Mouse (Mus musculus) G1E (cell line): ENCODE data around the gene Zfp46. TPM values are rescaled to one million over a fixed set of nuclear protein-coding genes. Genes with fewer than 3 reads are reported as not detected.

Experiments
- ATAC-seq: 2 replicates; pipeline ENCODE4 v1.8.0; 2016; ENCODE audit warnings: mild to moderate bottlenecking; ENCODE audit not compliant: insufficient number of reproducible peaks, poor library complexity, low FRiP score, severe bottlenecking; ENCODE audit errors: extremely low read depth
- DNase-seq: peaks from one replicate; pipeline ENCODE4 v3.0.0; 2012; ENCODE audit warnings: low spot score
- H3K27me3 ChIP-seq: 2 replicates; pipeline ENCODE4 v1.6.1; 2012; ENCODE audit warnings: mild to moderate bottlenecking, low read length, inconsistent platforms; ENCODE audit not compliant: insufficient read depth
- H3K36me3 ChIP-seq: replicated peaks from 2 replicates; pipeline ENCODE3; 2012; ENCODE audit warnings: mild to moderate bottlenecking, inconsistent platforms
- H3K4me1 ChIP-seq: 2 replicates; pipeline ENCODE4 v1.6.1; 2012; ENCODE audit warnings: low read depth, low read length, inconsistent platforms, mixed read lengths; ENCODE audit not compliant: insufficient read depth
- H3K4me3 ChIP-seq: 2 replicates; pipeline ENCODE4 v1.5.1; 2012; ENCODE audit warnings: low read depth, mild to moderate bottlenecking, inconsistent platforms, low read length, moderate library complexity, mixed read lengths
- H3K9me3 ChIP-seq: replicated peaks from 2 replicates; pipeline ENCODE4 v1.6.1; 2012; ENCODE audit warnings: inconsistent platforms
- CTCF ChIP-seq: IDR thresholded peaks from 2 replicates; pipeline ENCODE4 v1.5.1; 2012; ENCODE audit warnings: low read depth, low read length, inconsistent platforms, mixed read lengths
- GATA1 ChIP-seq: IDR thresholded peaks from 2 replicates; pipeline ENCODE4 v1.6.1; 2012; ENCODE audit warnings: borderline replicate concordance, low read length, inconsistent platforms, mixed read lengths
- GATA2 ChIP-seq: IDR thresholded peaks from 2 replicates; pipeline ENCODE4 v1.6.1; 2012; ENCODE audit warnings: low read depth, low read length, inconsistent platforms, borderline replicate concordance
- POLR2AphosphoS5 ChIP-seq: IDR thresholded peaks from 2 replicates; pipeline ENCODE4 v1.6.1; 2012; ENCODE audit warnings: low read depth, low read length, inconsistent platforms; ENCODE audit not compliant: insufficient replicate concordance
- TAL1 ChIP-seq: conservative IDR thresholded peaks from 2 replicates; pipeline ENCODE4 v1.6.1; 2012; ENCODE audit warnings: low read depth, low read length, inconsistent platforms, mixed read lengths
- polyA plus RNA-seq: library from polyadenylated mRNA; stranded (reverse); fragments of >175 nt; gene quantifications from 2 replicates; pipeline ENCODE4 v1.2.3, GENCODE M21; 2012
- total RNA-seq, 2 experiments: library from RNA; stranded (forward) in 1 of 2; stranded (reverse) in 1 of 2; fragments of 200-1000 nt in 1 of 2; fragments of >200 nt in 1 of 2; fragmentation: Nextera tagmentation in 1 of 2; gene quantifications; 2 replicates each; pipeline ENCODE4 v1.2.3; 2014 to 2017

Gene Zfp46
- total and polyA plus RNA-seq, 3 experiments = 6.1 to 19.9 (median 13.9) TPM

GRCm38 (mm10) chr4:136247729-136248463 is 36.6 kb upstream of the Zfp46 start, which contains the start of gene Tcea3:
TSS of gene Tcea3 (plus strand) at chr4:136247729.
- Histone ChIP-seq H3K36me3 (no peaks in the 10 kb centered on the region), H3K27me3 (peaks cover 74% of the 10 kb centered on the region), H3K4me1 (peaks cover 9% of the 10 kb centered on the region), H3K4me3 (peak within 1 kb of the TSS; percentile 25; the same call in 1 of the 2 replicates), H3K9me3 (no peaks in the 10 kb centered on the region)
- ATAC-seq (no peak), DNase-seq (no peak)
- no peak for TF ChIP-seq CTCF
- no peak for TF ChIP-seq GATA1
- no peak for TF ChIP-seq GATA2

DNA sequence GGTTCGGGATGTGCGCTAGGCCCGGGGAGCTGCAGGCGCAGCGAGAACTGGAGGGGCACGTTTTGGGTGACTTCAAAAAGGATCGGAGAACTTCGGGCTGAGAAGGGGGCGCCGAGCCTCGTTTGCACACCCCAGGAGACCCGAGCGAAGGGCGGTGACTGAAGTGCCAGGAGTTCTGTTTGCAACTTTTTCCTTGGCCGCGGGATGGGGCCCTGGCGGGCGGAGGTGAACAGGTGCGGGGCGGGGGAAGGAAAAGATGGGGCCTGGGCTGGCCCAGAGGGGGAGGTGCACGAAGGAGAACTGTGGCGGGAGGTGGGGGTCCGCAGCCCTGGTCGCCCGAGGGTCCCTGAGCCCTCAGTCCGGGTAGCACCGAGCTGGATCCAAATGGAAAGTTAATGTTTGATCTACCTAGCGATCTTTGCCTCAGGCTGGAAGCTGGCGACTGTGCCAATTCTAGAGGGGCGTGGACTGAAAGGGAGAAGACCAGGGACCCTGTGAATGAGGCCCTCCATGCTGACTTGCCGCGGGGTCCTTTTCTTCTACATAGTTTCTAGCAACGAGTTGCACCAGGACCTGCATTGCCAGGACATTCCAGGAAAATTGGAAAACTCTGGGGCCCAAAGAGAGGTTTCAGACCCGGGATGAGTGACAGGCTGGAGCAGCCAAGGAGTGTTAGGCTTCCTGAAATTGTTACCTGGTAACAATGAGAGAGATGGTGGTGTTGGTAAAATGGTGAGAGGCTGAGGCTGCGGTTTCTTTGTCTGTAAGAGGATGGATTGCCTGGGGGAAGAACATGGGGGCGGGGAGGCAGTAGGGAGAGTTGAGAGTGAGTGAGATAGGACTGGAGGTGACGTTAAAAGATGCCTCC is 35.8 kb upstream of the Zfp46 start:
- TF ChIP-seq TAL1 = no peak
- ATAC-seq = no peak

GRCm38 (mm10) chr4:136249332-136249647 is 35.2 kb upstream of the Zfp46 start:
- DNase-seq (no peak), ATAC-seq (no peak)
- no peak overlapping the region for H3K4me3 ChIP-seq
- H3K4me1 ChIP-seq = peaks cover 9% of the 10 kb centered on the region
- H3K36me3 ChIP-seq = no peaks in the 10 kb centered on the region
- peaks cover 74% of the 10 kb centered on the region for H3K27me3 ChIP-seq
- no peak for TF ChIP-seq CTCF
- no peak for TF ChIP-seq GATA2
- no peaks in the 10 kb centered on the region for H3K9me3 ChIP-seq

More for the DNA sequence above, 35.8 kb upstream of the Zfp46 start:
- Histone ChIP-seq H3K9me3 (no peaks in the 10 kb centered on the region), H3K27me3 (peaks cover 71% of the 10 kb centered on the region), H3K36me3 (no peaks in the 10 kb centered on the region), H3K4me1 (peaks cover 9% of the 10 kb centered on the region), H3K4me3 (no peak overlapping the region)
- DNase-seq = no peak

DNA sequence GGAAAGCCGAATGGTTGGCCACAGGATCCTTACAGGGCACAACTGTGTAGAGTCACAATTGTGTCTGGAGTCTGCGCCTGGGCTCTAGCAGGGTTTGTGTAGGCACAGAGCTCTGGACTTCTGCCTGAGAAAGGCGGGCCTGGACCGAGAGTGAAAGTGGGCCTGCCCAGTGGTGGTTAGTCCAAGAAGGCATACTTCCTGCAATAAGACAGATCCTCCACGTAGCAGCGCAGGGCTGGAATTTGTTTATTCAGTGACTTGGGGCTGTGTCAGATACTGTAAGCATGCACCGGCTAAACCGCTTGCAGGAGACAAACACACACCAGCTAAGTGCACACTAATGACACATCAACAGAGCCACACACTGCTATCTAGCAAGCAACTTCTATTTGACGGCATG is 34.7 kb upstream of the Zfp46 start:
- no peak for TF ChIP-seq POLR2AphosphoS5
- TF ChIP-seq GATA2 = no peak
- no peak for TF ChIP-seq CTCF
- TF ChIP-seq GATA1 = no peak
- TF ChIP-seq TAL1 = no peak
- ATAC-seq (no peak), DNase-seq (no peak)
- H3K36me3 ChIP-seq = no peaks in the 10 kb centered on the region
- no peaks in the 10 kb centered on the region for H3K9me3 ChIP-seq
- no peak overlapping the region for H3K4me3 ChIP-seq
- peaks cover 9% of the 10 kb centered on the region for H3K4me1 ChIP-seq
- peaks cover 72% of the 10 kb centered on the region for H3K27me3 ChIP-seq

DNA sequence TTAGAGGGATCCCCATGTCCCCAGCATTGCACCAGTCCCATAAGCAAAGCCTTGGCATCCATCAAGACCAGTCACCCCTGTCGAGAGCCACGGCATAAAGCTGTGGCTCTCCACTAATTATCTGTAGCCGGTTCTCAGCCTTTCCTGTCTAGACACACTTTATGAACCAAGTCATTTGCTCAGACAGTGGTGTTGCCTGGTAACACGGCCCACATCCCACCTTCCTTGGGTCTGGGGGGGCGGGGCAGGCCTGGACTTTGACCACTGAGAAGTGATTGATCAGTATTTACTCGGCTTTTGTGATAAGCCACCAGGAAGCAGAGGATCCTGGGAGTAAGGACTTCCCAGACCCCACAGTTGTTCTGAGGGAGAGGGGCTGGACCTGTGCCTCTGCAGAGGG is 28.6 kb upstream of the Zfp46 start:
- H3K4me3 ChIP-seq = no peak overlapping the region
- H3K4me1 ChIP-seq = peaks cover 21% of the 10 kb centered on the region
- DNase-seq (no peak), ATAC-seq (no peak)
- peaks cover 39% of the 10 kb centered on the region for H3K27me3 ChIP-seq
- H3K36me3 ChIP-seq = no peaks in the 10 kb centered on the region
- H3K9me3 ChIP-seq = no peaks in the 10 kb centered on the region
- no peak for TF ChIP-seq GATA2
- TF ChIP-seq POLR2AphosphoS5 = no peak
- TF ChIP-seq CTCF = no peak

DNA sequence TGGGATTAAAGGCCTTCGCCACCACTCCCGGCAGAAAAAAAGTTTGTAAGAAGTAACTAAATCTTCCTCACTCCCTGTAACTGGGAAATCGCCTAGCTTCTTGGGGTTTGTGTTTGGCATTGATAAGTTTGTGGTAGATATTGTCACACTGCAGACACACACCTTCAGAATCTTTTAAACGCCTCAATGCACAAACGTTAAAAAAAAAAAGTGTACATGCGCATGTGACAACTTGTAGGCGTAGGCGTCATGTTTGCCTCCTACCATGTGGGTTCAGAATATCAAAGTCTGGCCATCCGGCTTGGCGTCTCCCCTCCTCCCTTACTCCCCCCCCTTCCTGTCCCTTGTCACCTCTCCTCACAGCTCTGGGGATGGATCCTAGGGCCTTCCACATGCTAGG is 27.8 kb upstream of the Zfp46 start:
- ATAC-seq = peak; percentile 69
- H3K27me3 ChIP-seq = peaks cover 42% of the 10 kb centered on the region
- no peak for DNase-seq

More for the DNA sequence above, 27.8 kb upstream of the Zfp46 start:
- H3K4me1 ChIP-seq = peaks cover 21% of the 10 kb centered on the region
- TF ChIP-seq TAL1 (0 out of 2 replicates have a peak, but pooled peaks have one; percentile 30), GATA2 (no peak), GATA1 (no peak), POLR2AphosphoS5 (no peak), CTCF (no peak)
- no peak overlapping the region; the same call in 1 of the 2 replicates for H3K4me3 ChIP-seq
- H3K9me3 ChIP-seq = no peaks in the 10 kb centered on the region
- no peaks in the 10 kb centered on the region for H3K36me3 ChIP-seq
